Mouse (Mus musculus) heart, adult 9 months (tissue): ENCODE data around the gene Wnk2.

ENCODE experiments used
- DNase-seq, 2 experiments: peaks; one replicate each; pipeline ENCODE4 v3.0.0; 2022; ENCODE audit warnings: low spot score in 2 of 2

Wnk2 gene

GRCm38 (mm10) chr13:49147858-49148226, at the start of gene Wnk2:
TSS of gene Wnk2 (minus strand) at chr13:49148014.
- DNase-seq: peak in 1 of 2 experiments; percentile 53

- DNase-seq: peak; percentile 46 to 71
These were observed 49.0 kb upstream of the Wnk2 start for GRCm38 (mm10) chr13:49196766-49197165.

DNA sequence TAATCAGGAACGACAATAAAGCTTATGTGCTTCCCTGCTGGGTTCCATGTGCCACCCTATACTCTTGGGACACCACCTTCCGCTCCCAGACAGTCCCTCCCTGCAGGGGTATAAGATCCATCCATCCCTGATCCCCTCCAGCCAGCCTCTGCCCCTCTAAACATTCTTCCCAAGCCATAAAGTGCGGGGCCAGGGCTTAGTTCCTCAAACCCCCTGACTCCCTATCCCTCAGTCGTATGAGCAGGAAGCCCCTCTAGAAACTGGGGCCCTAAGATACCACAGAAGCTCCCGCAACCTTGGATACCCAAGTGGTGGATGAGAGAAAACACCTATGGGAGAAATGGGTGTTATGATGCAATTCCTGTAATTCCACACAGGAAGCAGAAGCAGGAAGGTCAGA, 48.4 kb upstream of the Wnk2 start:
- DNase-seq: no peak

DNA sequence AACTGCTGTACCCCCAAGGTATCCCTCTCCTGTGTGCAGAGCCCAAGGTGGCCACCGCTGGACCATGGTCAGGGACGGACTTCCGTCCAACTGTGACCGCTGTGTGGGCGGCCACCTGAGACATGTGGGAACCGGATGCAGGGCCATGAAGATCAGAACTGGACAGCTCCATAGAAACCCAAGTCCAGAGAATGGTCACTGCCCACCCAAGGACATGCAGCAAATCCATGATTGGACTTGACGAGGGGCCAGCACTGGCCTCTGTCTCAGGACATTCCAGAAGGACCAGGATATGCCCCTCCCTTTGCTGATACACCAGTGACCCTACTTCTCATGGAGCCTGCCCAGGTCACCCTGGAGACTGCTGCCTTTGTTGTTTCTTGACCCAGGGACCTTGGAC, 47.8 kb upstream of the Wnk2 start:
- DNase-seq: no peak

DNA sequence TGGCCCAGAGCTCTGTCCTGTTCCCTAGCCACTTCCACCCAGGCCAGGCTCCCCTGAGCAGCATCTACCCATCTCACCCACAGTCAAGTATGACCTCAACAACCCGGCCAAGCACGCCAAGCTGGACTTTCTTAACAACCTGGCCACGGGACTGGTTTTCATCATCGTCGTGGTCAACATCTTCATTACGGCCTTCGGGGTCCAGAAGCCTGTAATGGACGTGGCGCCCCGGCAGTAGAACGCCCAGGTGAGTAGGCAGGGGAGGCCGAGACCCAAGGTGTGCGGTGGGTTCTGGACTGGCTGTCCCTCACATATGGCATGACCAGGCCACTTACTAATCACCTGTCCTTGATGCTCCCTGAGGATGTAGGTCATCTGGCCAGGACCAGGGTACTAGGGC, 47.0 kb upstream of the Wnk2 start:
- DNase-seq: no peak

- DNase-seq: no peak
These were observed 45.8 kb upstream of the Wnk2 start for GRCm38 (mm10) chr13:49193650-49194049.

DNA sequence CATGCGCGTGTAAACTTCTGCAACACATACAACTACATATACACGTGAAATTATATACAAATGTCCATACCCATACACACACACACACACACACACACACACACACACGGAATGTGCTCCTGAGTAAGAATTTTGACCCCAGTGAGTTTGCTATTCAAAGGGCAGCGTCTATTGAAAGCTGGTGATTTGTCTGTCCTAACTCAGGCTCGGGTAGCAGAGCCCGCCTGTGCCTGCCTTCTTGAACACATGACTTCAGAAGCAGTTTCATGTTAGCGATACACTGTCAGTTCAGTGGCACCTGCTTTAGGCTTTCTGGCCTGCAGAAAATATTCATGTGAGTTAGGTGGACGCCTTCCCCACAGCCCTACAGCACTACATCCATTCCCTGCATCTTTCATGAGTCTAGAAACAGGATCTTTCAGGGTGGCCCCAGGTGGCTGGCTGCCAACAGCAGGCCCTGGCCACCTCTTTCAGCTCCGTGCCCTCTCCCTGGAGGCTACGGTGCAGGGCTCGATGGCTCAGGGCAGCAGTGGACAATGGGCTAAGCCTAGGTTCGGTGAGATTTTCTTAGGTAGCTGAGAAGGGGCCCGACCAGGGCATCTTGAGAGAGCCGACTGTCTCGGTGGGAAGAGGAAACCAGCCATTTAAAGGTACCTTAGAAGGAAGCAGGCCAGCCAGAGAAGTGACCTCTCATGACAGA, 44.5 kb upstream of the Wnk2 start:
- DNase-seq: no peak

GRCm38 (mm10) chr13:49191673-49192035, 43.8 kb upstream of the Wnk2 start:
- no peak for DNase-seq

GRCm38 (mm10) chr13:49190876-49191672, 43.3 kb upstream of the Wnk2 start:
- no peak for DNase-seq

DNA sequence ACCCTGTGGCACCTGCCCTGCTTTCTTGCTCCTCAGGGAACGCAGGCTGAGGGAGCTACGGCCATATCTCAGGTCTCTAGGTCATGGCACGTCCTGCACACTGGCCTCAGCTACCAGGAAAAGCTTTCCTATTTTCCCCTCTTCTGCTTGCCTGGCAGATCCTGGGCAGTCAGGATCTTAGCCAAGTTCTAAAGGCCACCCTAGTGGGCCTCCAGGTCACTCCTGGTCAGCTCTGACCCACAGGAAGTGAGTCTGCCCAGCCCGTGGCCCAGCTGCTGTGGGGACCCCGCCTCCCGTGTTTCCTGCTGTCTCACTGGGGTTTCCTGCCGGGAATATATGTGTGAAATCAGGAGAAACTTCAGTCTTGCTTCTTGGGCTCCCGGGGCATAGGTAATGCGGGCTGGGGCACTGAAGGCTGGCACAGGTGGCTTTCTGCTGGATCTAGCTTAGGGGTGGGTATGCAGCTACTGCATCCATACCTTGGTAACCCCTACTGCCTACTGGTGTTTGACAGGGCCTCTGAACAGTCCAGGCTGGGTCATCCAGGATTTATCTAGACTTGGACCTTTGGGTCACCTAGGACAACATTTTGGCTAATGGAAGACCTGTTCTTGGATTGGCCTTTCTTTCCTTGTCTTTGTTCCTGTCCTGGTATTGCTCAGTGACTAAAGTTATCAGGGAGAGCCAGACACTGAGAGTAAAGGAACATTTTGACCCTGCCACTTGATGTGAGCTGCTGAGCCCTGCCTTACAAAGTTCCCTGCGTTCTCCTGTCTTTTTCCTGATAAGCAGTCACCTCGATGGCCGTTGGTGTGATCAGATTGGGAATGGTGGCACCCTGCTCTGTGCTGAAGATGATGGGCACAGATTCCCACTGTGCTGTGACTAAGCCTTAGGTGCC, 42.4 kb upstream of the Wnk2 start:
- peak; percentile 76 to 83 for DNase-seq

- no peak for DNase-seq
These were observed 41.1 kb upstream of the Wnk2 start for GRCm38 (mm10) chr13:49188966-49189360.

GRCm38 (mm10) chr13:49188219-49188965, 40.6 kb upstream of the Wnk2 start:
- DNase-seq: no peak

- DNase-seq: peak; percentile 85 to 87
These were observed 39.7 kb upstream of the Wnk2 start, which contains the start of gene Ninj1 for GRCm38 (mm10) chr13:49187288-49188218. TSS of gene Ninj1 (plus strand) at chr13:49187485.

DNA sequence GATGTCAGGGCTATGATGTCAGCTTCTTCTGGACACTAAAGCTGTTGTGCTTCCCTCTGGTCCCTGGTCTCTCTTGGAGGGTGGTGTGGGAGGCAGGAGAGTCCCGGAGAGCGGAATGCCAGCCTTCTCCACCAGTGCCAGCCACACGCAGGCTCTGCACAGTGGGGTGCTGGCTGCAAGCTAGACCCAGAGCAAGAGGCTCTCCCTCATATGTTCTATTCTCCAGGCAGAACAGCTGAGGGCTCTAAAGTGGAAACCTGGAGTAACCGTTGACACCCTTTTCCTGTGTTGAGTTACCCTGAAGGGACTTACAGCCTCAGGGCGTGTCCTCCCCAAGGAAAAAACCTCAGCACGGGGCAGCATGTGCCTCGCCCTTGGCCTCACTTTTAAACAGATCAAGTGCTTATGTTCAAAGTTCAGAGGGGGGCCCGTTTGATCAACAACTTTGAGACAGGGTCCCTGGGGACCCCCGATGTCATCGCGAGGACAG, 39.0 kb upstream of the Wnk2 start:
- DNase-seq: no peak

- peak in 1 of 2 experiments; percentile 28 for DNase-seq
These were observed 35.8 kb upstream of the Wnk2 start for GRCm38 (mm10) chr13:49183646-49184045.

DNA sequence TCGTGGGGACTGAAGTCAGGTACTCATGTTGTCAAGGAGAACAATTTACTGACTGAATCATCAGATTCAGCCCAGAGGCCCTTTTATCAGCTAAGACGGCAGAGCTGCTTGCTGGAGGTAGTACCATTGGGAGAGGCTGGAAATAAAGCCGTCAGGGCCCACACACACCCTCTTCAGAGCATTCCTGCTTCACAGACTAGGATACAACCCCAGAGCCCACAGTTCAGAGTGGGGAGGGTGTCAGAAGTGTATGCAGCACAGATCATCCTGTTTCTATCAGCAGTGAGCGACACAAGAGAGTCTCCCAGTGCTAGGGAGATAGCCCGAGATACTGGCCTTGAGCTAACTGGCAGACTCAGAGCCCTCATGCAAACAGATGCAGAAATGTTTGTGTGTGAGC, 35.3 kb upstream of the Wnk2 start:
- DNase-seq: no peak

DNA sequence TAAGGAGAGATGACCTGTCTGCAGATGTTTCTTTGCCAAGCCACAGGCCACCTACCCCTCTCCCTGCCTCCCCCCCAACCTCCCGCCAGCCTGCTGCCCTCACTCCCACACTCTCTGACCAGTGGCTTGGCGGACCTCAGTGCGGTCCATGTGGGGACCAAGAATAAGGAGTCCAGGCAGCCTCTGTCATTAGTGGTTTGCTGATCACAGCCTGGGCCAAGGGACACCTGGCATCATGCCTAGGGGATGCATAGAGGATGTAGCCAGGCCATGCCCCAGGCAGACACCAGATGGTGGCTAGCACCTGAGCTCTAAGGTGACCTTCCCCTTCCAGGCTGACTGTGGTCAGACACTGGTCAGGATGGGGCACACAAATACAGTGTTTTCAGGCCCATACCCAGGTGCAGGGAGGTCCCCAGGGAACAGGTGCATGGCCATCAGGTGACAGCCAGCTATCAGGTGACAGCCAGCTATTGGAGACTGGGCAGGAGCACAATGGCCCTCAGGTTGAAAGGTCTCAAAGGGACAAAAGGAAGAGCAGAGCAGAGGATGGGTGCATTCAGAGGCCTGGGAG, 33.7 kb upstream of the Wnk2 start:
- DNase-seq: no peak

GRCm38 (mm10) chr13:49180691-49181090, 32.9 kb upstream of the Wnk2 start:
- DNase-seq: no peak

DNA sequence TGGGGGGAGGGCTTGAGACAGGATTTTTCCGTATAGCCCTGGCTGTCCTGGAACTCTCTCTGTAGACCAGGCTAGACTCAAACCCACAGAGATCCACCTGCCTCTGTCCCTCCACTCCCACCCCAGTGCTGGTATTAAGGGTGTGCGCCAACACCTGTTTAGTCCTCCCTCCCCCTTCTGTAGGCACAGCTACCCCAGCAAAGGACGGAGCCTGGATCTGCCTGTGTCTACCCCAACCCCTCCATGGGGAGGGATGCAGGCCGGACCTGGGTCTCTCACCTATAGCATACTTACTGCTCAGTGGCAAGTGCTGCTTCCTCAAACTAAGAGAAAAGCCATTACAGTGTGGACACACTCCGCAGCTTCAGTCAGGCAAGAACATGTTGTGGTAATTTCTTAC, 32.5 kb upstream of the Wnk2 start:
- no peak for DNase-seq
